Mouse (Mus musculus) embryonic stem cell, embryonic (primary cell): ENCODE data around the gene Tnfrsf21.

Source experiments
- CTCF ChIA-PET, 4 experiments: fragments of 300-600 bp in 2 of 4; fragments of 350-600 bp in 2 of 4; sonication (Branson Sonifier 250); formaldehyde crosslinking; loops; one replicate each; lab custom pipeline; 2022; ENCODE audit warnings: inconsistent platforms in 2 of 4; lab: Charles Lee
- POLR2A ChIA-PET, 4 experiments: fragments of 300-600 bp in 2 of 4; fragments of 350-600 bp in 2 of 4; sonication (Branson Sonifier 250); formaldehyde crosslinking; loops; one replicate each; lab custom pipeline; 2022; ENCODE audit warnings: antibody characterized with exemption in 4 of 4, inconsistent platforms in 1 of 4; lab: Charles Lee

Tnfrsf21 gene

GRCm38 (mm10) chr17:43019660-43020059 lies 3.3 kb downstream of the Tnfrsf21 start:
- ChIA-PET CTCF (no interaction called here), POLR2A (interaction anchor here in 2 of 4 experiments (0.6 to 8.1 kb wide), 8 partner anchors 8 to 230 kb away, joined by 3 to 114 read pairs (median 5); no protein-coding TSS in a partner anchor)

- CTCF ChIA-PET: interaction anchor here in 1 of 4 experiments (0.6 kb wide), 1 partner anchor 22 kb away, joined by 4 read pairs; no protein-coding TSS in a partner anchor
These were observed 4.7 kb downstream of the Tnfrsf21 start for GRCm38 (mm10) chr17:43021017-43021416.

GRCm38 (mm10) chr17:43022056-43022455 lies 5.7 kb downstream of the Tnfrsf21 start:
- ChIA-PET POLR2A (interaction anchor here in 3 of 4 experiments (0.6 to 8.1 kb wide), 5 partner anchors 10 to 189 kb away, joined by 3 to 114 read pairs (median 3); no protein-coding TSS in a partner anchor), CTCF (no interaction called here)

More at GRCm38 (mm10) chr17:43021017-43021416, 4.7 kb downstream of the Tnfrsf21 start:
- POLR2A ChIA-PET: interaction anchor here in 3 of 4 experiments (0.5 to 8.1 kb wide), 7 partner anchors 8 to 72 kb away, joined by 3 to 114 read pairs (median 3); no protein-coding TSS in a partner anchor

- CTCF ChIA-PET: interaction anchor here in 2 of 4 experiments (0.7 to 1.0 kb wide), 2 partner anchors 9 to 206 kb away, joined by 3 read pairs; no protein-coding TSS in a partner anchor
- POLR2A ChIA-PET: interaction anchor here (0.5 to 8.1 kb wide), 9 partner anchors 9 to 226 kb away, joined by 3 to 114 read pairs (median 3); no protein-coding TSS in a partner anchor
These were observed 7.4 kb downstream of the Tnfrsf21 start for GRCm38 (mm10) chr17:43023637-43024217.

- ChIA-PET CTCF (interaction anchor here in 2 of 4 experiments (0.7 to 1.0 kb wide), 2 partner anchors 9 to 205 kb away, joined by 3 read pairs; no protein-coding TSS in a partner anchor), POLR2A (interaction anchor here (0.5 to 8.1 kb wide), 6 partner anchors 11 to 372 kb away, joined by 3 to 114 read pairs (median 6); no protein-coding TSS in a partner anchor)
These were observed 8.2 kb downstream of the Tnfrsf21 start for GRCm38 (mm10) chr17:43024531-43024930.

GRCm38 (mm10) chr17:43025048-43025447 lies 8.7 kb downstream of the Tnfrsf21 start:
- ChIA-PET POLR2A (interaction anchor here (0.5 to 8.1 kb wide), 12 partner anchors 8 to 372 kb away, joined by 3 to 114 read pairs (median 4); partner anchors contain the start of gene Tnfrsf21 (in 1 of the 4)), CTCF (interaction anchor here in 1 of 4 experiments (1.5 kb wide), 1 partner anchor 9 kb away, joined by 4 read pairs; the partner anchor contains the start of gene Tnfrsf21)

GRCm38 (mm10) chr17:43025819-43026593 lies 9.7 kb downstream of the Tnfrsf21 start:
- ChIA-PET POLR2A (interaction anchor here in 3 of 4 experiments (0.5 to 8.1 kb wide), 11 partner anchors 9 to 203 kb away, joined by 3 to 114 read pairs (median 5); partner anchors contain the start of gene Tnfrsf21 (in 2 of the 3)), CTCF (interaction anchor here in 2 of 4 experiments (0.8 to 1.5 kb wide), 3 partner anchors 10 to 24 kb away, joined by 3 to 4 read pairs (median 3); partner anchors contain the start of gene Tnfrsf21 (in 1 of the 2))

GRCm38 (mm10) chr17:43026708-43027107 lies 10.4 kb downstream of the Tnfrsf21 start:
- CTCF ChIA-PET: interaction anchor here in 2 of 4 experiments (0.9 to 1.5 kb wide), 3 partner anchors 10 to 23 kb away, joined by 3 to 4 read pairs (median 4); partner anchors contain the start of gene Tnfrsf21 (in 1 of the 2)
- POLR2A ChIA-PET: interaction anchor here in 2 of 4 experiments (1.7 to 8.1 kb wide), 4 partner anchors 10 to 12 kb away, joined by 10 to 114 read pairs (median 19); partner anchors contain the start of gene Tnfrsf21 (in 2 of the 2)

- ChIA-PET POLR2A (interaction anchor here in 2 of 4 experiments (0.8 to 6.3 kb wide), 8 partner anchors 9 to 139 kb away, joined by 3 to 33 read pairs (median 6); partner anchors contain the start of gene Tnfrsf21 (in 1 of the 2)), CTCF (no interaction called here)
These were observed 13.2 kb downstream of the Tnfrsf21 start for GRCm38 (mm10) chr17:43029546-43029945.

GRCm38 (mm10) chr17:43030290-43030689 lies 13.9 kb downstream of the Tnfrsf21 start:
- POLR2A ChIA-PET: interaction anchor here in 2 of 4 experiments (0.8 to 6.3 kb wide), 6 partner anchors 8 to 138 kb away, joined by 3 to 33 read pairs (median 6); partner anchors contain the start of gene Tnfrsf21 (in 1 of the 2)
- CTCF ChIA-PET: interaction anchor here in 1 of 4 experiments (0.6 kb wide), 1 partner anchor 14 kb away, joined by 3 read pairs; the partner anchor contains the start of gene Tnfrsf21

- ChIA-PET CTCF (interaction anchor here in 1 of 4 experiments (1.1 kb wide), 1 partner anchor 9 kb away, joined by 3 read pairs; no protein-coding TSS in a partner anchor), POLR2A (interaction anchor here in 3 of 4 experiments (0.7 to 9.8 kb wide), 8 partner anchors 9 to 44 kb away, joined by 3 to 114 read pairs (median 20); partner anchors contain the start of gene Tnfrsf21 (in 2 of the 3))
These were observed 16.2 kb downstream of the Tnfrsf21 start for GRCm38 (mm10) chr17:43032489-43033036.

- ChIA-PET POLR2A (interaction anchor here (0.5 to 9.8 kb wide), 45 partner anchors 8 to 532 kb away, joined by 3 to 114 read pairs (median 5); partner anchors contain the start of genes Tnfrsf21 (in 4 of the 4) and Pla2g7 (in 1 of the 4)), CTCF (interaction anchor here in 2 of 4 experiments (0.7 to 1.4 kb wide), 3 partner anchors 18 to 19 kb away, joined by 3 to 4 read pairs (median 4); partner anchors contain the start of gene Tnfrsf21 (in 2 of the 2))
These were observed 19.0 kb downstream of the Tnfrsf21 start for GRCm38 (mm10) chr17:43035386-43035785.

GRCm38 (mm10) chr17:43036058-43036757 lies 19.9 kb downstream of the Tnfrsf21 start:
- ChIA-PET POLR2A (interaction anchor here (0.5 to 9.8 kb wide), 47 partner anchors 7 to 780 kb away, joined by 3 to 114 read pairs (median 4); partner anchors contain the start of genes Tnfrsf21 (in 4 of the 4) and Pla2g7 (in 1 of the 4)), CTCF (interaction anchor here in 3 of 4 experiments (0.7 to 1.4 kb wide), 3 partner anchors 20 to 231 kb away, joined by 3 to 4 read pairs (median 3); partner anchors contain the start of gene Tnfrsf21 (in 2 of the 3))

- POLR2A ChIA-PET: interaction anchor here in 2 of 4 experiments (0.7 to 9.8 kb wide), 12 partner anchors 8 to 217 kb away, joined by 3 to 114 read pairs (median 10); partner anchors contain the start of gene Tnfrsf21 (in 1 of the 2)
- CTCF ChIA-PET: interaction anchor here in 1 of 4 experiments (0.9 kb wide), 1 partner anchor 24 kb away, joined by 3 read pairs; the partner anchor contains the start of gene Tnfrsf21
These were observed 24.2 kb downstream of the Tnfrsf21 start for GRCm38 (mm10) chr17:43040571-43040970.

GRCm38 (mm10) chr17:43050619-43051018 lies 34.3 kb downstream of the Tnfrsf21 start:
- POLR2A ChIA-PET: interaction anchor here in 1 of 4 experiments (6.2 kb wide), 1 partner anchor 14 kb away, joined by 72 read pairs; no protein-coding TSS in a partner anchor
- CTCF ChIA-PET: interaction anchor here in 1 of 4 experiments (0.5 to 1.2 kb wide), 3 partner anchors 34 to 170 kb away, joined by 3 to 6 read pairs (median 5); partner anchors contain the start of gene Tnfrsf21

- CTCF ChIA-PET: no interaction called here
- POLR2A ChIA-PET: interaction anchor here in 1 of 4 experiments (1.0 to 4.3 kb wide), 3 partner anchors 12 to 24 kb away, joined by 4 to 25 read pairs (median 15); no protein-coding TSS in a partner anchor
These were observed 36.4 kb downstream of the Tnfrsf21 start for GRCm38 (mm10) chr17:43052791-43053190.
